14 mouse cellular contexts compared by ENCODE assay signal in genomic region chr5:139804573-139805111, GRCm38 (mm10). TPM values are rescaled to one million over a fixed set of nuclear protein-coding genes. Genes with fewer than 3 reads are reported as not detected.
A peak's percentile ranks its signal among the peaks of the same experiment; 100 is the strongest.
DNase-seq lines count a peak whose midpoint lies in the region; ATAC-seq and TF ChIP-seq lines count a peak whose summit lies in the region.
"Had no signal": no experiment of that assay in that cellular context is flagged by ENCODE, and none has a peak within 500 bp of the region (broad histone marks: within the 10 kb centered on the region; RNA-seq: fewer than 3 reads in every experiment).

No protein-coding gene starts in this region.

- DNase-seq in heart, adult 9 months (ENCODE audit: low spot score in 2 of 2), result no peak
- no peak for DNase-seq in G1E (ENCODE audit: low spot score)
- no peak for DNase-seq in embryo, embryonic 10 days (ENCODE audit: low spot score)
- DNase-seq in thymus, postnatal 14 days, result no peak
- DNase-seq in adipocyte (ENCODE audit: low spot score), result no peak
- DNase-seq: kidney, adult 18-20 months; lung, postnatal 10 days had no signal

- TF ChIP-seq CTCF in G1E (IDR thresholded peaks at IDR 0.05; ENCODE audit: low read depth, low read length), result no peak

- peaks cover 25% of the 10 kb centered on the region for H3K36me3 ChIP-seq in heart, embryonic 13.5 days
- H3K36me3 ChIP-seq in G1E (replicated peaks), result peaks cover 63% of the 10 kb centered on the region
- peaks cover 99% of the 10 kb centered on the region for H3K36me3 ChIP-seq in erythroblast, embryonic 14.5 days (ENCODE audit: control insufficient read depth)
- H3K36me3 ChIP-seq in liver, embryonic 15.5 days (replicated peaks), result peaks cover 55% of the 10 kb centered on the region

- peaks cover 48% of the 10 kb centered on the region for H3K4me1 ChIP-seq in heart, embryonic 13.5 days
- peaks cover 83% of the 10 kb centered on the region for H3K4me1 ChIP-seq in G1E (ENCODE audit: insufficient read depth, low read depth, low read length)
- peaks cover 97% of the 10 kb centered on the region for H3K4me1 ChIP-seq in erythroblast, embryonic 14.5 days (ENCODE audit: control insufficient read depth)
- peaks cover 83% of the 10 kb centered on the region for H3K4me1 ChIP-seq in liver, embryonic 15.5 days (replicated peaks)

- ATAC-seq in heart, embryonic 13.5 days (ENCODE audit: extremely low read depth, insufficient number of reproducible peaks, low FRiP score, low TSS enrichment), result no peak
- peak; percentile 2; the same call in 1 of the 2 replicates for ATAC-seq in G1E (ENCODE audit: extremely low read depth, insufficient number of reproducible peaks, low FRiP score, poor library complexity, severe bottlenecking)
- peak; percentile 45 for ATAC-seq in liver, embryonic 15.5 days (ENCODE audit: insufficient read depth)
- ATAC-seq: CD4-positive, CD25-positive, alpha-beta regulatory T cell, adult 4 months had no signal

- H3K27ac ChIP-seq in heart, embryonic 13.5 days (replicated peaks), result peak overlapping the region; percentile 88
- peak overlapping the region; percentile 100 for H3K27ac ChIP-seq in liver, embryonic 15.5 days (replicated peaks)

- peak overlapping the region; percentile 61 for H3K9ac ChIP-seq in heart, embryonic 13.5 days
- H3K9ac ChIP-seq in liver, embryonic 15.5 days, result peak overlapping the region; percentile 74

- no peaks in the 10 kb centered on the region for H3K9me3 ChIP-seq in heart, embryonic 13.5 days
- peaks cover 9% of the 10 kb centered on the region for H3K9me3 ChIP-seq in G1E (replicated peaks)
- peaks cover 32% of the 10 kb centered on the region for H3K9me3 ChIP-seq in erythroblast, embryonic 14.5 days (ENCODE audit: control insufficient read depth, low read length)
- no peaks in the 10 kb centered on the region; the same call in 1 of the 2 replicates for H3K9me3 ChIP-seq in liver, embryonic 15.5 days (replicated peaks)
- H3K9me3 ChIP-seq: embryonic facial prominence, embryonic 12.5 days had no signal

- no peaks in the 10 kb centered on the region for H3K27me3 ChIP-seq in heart, embryonic 13.5 days (replicated peaks)
- no peaks in the 10 kb centered on the region for H3K27me3 ChIP-seq in G1E (ENCODE audit: insufficient read depth, low read length)
- H3K27me3 ChIP-seq in erythroblast, embryonic 14.5 days (ENCODE audit: control insufficient read depth), result peaks cover 6% of the 10 kb centered on the region; the same call in 1 of the 2 replicates
- H3K27me3 ChIP-seq in liver, embryonic 15.5 days, result no peaks in the 10 kb centered on the region
- H3K27me3 ChIP-seq: embryonic facial prominence, embryonic 12.5 days had no signal

- H3K4me2 ChIP-seq in heart, embryonic 13.5 days, result peak overlapping the region; percentile 54
- H3K4me2 ChIP-seq in liver, embryonic 15.5 days, result peak overlapping the region; percentile 69

- 0 out of 2 replicates have a peak overlapping the region, but pooled peaks have one; percentile 13 for H3K4me3 ChIP-seq in heart, embryonic 13.5 days
- H3K4me3 ChIP-seq in G1E (ENCODE audit: low read depth, low read length), result peak overlapping the region; percentile 61; the same call in 1 of the 2 replicates
- H3K4me3 ChIP-seq in erythroblast, embryonic 14.5 days (replicated peaks), result peak overlapping the region; percentile 60
- H3K4me3 ChIP-seq in liver, embryonic 15.5 days (replicated peaks), result peak overlapping the region; percentile 36
- H3K4me3 ChIP-seq: embryonic facial prominence, embryonic 12.5 days had no signal

- WGBS in heart, embryonic 13.5 days, result 56% methylated on average over 11 of the region's 11 CpGs
- WGBS in liver, embryonic 15.5 days (ENCODE audit: insufficient replicate concordance), result 16% methylated on average over 11 of the region's 11 CpGs

RNA-seq across cellular contexts. Expression of gene Mafk, which starts 13.3 kb away (rescaled TPM):
- polyA plus RNA-seq in heart, embryonic 13.5 days (2015; fragmentation: Nextera tagmentation; extraction: Ambion mirVana), result 17.6 and 21.7 TPM in 2 replicates
- 6.6 and 14.6 TPM in 2 replicates for total RNA-seq in G1E (2014; fragmentation: Nextera tagmentation)
- total RNA-seq in G1E (2017), result 24.9 and 30.9 TPM in 2 replicates
- 34.5 and 39.6 TPM in 2 replicates for polyA plus RNA-seq in G1E (2012)
- 20.0 and 22.5 TPM in 2 replicates for polyA plus RNA-seq in erythroblast, embryonic 14.5 days (2012)
- 44.5 and 50.0 TPM in 2 replicates for polyA plus RNA-seq in liver, embryonic 15.5 days (2015; fragmentation: Nextera tagmentation; extraction: Ambion mirVana)

RNA-seq across cellular contexts. Expression of gene Tmem184a, which starts 15.1 kb away (rescaled TPM):
- 0.37 and 0.55 TPM in 2 replicates for polyA plus RNA-seq in heart, embryonic 13.5 days (2015; fragmentation: Nextera tagmentation; extraction: Ambion mirVana)
- total RNA-seq in G1E (2014; fragmentation: Nextera tagmentation) (2.4 and 3.4 TPM in 2 replicates), G1E (2017) (1.0 and 1.3 TPM in 2 replicates)
- polyA plus RNA-seq in G1E (2012), result 4.2 and 5.7 TPM in 2 replicates
- polyA plus RNA-seq in erythroblast, embryonic 14.5 days (2012), result 36.6 and 77.7 TPM in 2 replicates
- 0.68 and 1.2 TPM in 2 replicates for polyA plus RNA-seq in liver, embryonic 15.5 days (2015; fragmentation: Nextera tagmentation; extraction: Ambion mirVana)

RNA-seq across cellular contexts. Expression of gene Gm26938, which starts 21.6 kb away (rescaled TPM):
- 0.31 TPM in 1 of 2 replicates, not detected in the other for polyA plus RNA-seq in heart, embryonic 13.5 days (2015; fragmentation: Nextera tagmentation; extraction: Ambion mirVana)
- total RNA-seq in G1E (2014; fragmentation: Nextera tagmentation) (not detected in 2 replicates), G1E (2017) (not detected in 2 replicates)
- not detected in 2 replicates for polyA plus RNA-seq in G1E (2012)
- polyA plus RNA-seq in erythroblast, embryonic 14.5 days (2012), result not detected in 2 replicates
- polyA plus RNA-seq in liver, embryonic 15.5 days (2015; fragmentation: Nextera tagmentation; extraction: Ambion mirVana), result not detected in 2 replicates
- total RNA-seq: gastrocnemius, adult 8-10 months; layer of hippocampus, postnatal 10 days had no signal
- polyA plus RNA-seq: CD4-positive, CD25-positive, alpha-beta regulatory T cell, adult 4 months; embryonic facial prominence, embryonic 12.5 days had no signal

RNA-seq across cellular contexts. Expression of gene Psmg3, which starts 22.0 kb away (rescaled TPM):
- polyA plus RNA-seq in heart, embryonic 13.5 days (2015; fragmentation: Nextera tagmentation; extraction: Ambion mirVana), result 41.3 and 48.0 TPM in 2 replicates
- 14.0 and 17.5 TPM in 2 replicates for total RNA-seq in G1E (2014; fragmentation: Nextera tagmentation)
- 29.3 and 34.7 TPM in 2 replicates for total RNA-seq in G1E (2017)
- 50.3 and 52.7 TPM in 2 replicates for polyA plus RNA-seq in G1E (2012)
- 2.7 TPM in 2 replicates for polyA plus RNA-seq in erythroblast, embryonic 14.5 days (2012)
- polyA plus RNA-seq in liver, embryonic 15.5 days (2015; fragmentation: Nextera tagmentation; extraction: Ambion mirVana), result 41.4 and 42.3 TPM in 2 replicates

RNA-seq across cellular contexts. Expression of gene Ints1, which starts 29.2 kb away (rescaled TPM):
- polyA plus RNA-seq in heart, embryonic 13.5 days (2015; fragmentation: Nextera tagmentation; extraction: Ambion mirVana), result 15.6 and 19.1 TPM in 2 replicates
- total RNA-seq in G1E (2014; fragmentation: Nextera tagmentation), result 67.6 and 84.0 TPM in 2 replicates
- total RNA-seq in G1E (2017), result 22.1 and 25.2 TPM in 2 replicates
- 108 and 115 TPM in 2 replicates for polyA plus RNA-seq in G1E (2012)
- 12.9 and 18.1 TPM in 2 replicates for polyA plus RNA-seq in erythroblast, embryonic 14.5 days (2012)
- 11.8 and 12.5 TPM in 2 replicates for polyA plus RNA-seq in liver, embryonic 15.5 days (2015; fragmentation: Nextera tagmentation; extraction: Ambion mirVana)
